Mouse (Mus musculus): ENCODE data around the gene Emc10.

GRCm38 (mm10) chr7:44507491-44507890, 11.2 kb upstream of the Emc10 start:
- TF ChIP-seq POLR2A (IDR thresholded peaks at IDR 0.05; ENCODE audit: control insufficient read depth, extremely low read depth, insufficient read depth, low read length, poor library complexity) (no peak), CTCF (IDR thresholded peaks at IDR 0.05; ENCODE audit: borderline replicate concordance, control insufficient read depth, extremely low read depth, insufficient read depth, low read length, poor library complexity) (no peak)
